Mouse (Mus musculus): ENCODE measurements around the gene Astl. TPM values are rescaled to one million over a fixed set of nuclear protein-coding genes. Genes with fewer than 3 reads are reported as not detected.

Astl gene
- polyA plus RNA-seq, 1 experiment: not detected

- no peak overlapping the region for H3K4me3 ChIP-seq (ENCODE audit: insufficient read depth, low read depth, low read length)
These were observed 7.9 kb downstream of the Astl start for GRCm38 (mm10) chr2:127346334-127346733.

GRCm38 (mm10) chr2:127347147-127347985 lies 8.9 kb downstream of the Astl start:
- TF ChIP-seq CTCF (IDR thresholded peaks at IDR 0.05; ENCODE audit: insufficient read depth, low read depth, low read length) (no peak), POLR2A (IDR thresholded peaks at IDR 0.05; ENCODE audit: insufficient read depth, low read depth, low read length) (no peak)
- 76% methylated on average over 13 of the region's 13 CpGs for WGBS
- no peaks in the 10 kb centered on the region for H3K4me1 ChIP-seq (ENCODE audit: control insufficient read depth, insufficient read depth, low read length)

More at GRCm38 (mm10) chr2:127346334-127346733, 7.9 kb downstream of the Astl start:
- H3K27ac ChIP-seq (ENCODE audit: insufficient read depth, low read depth, low read length): no peak overlapping the region
- TF ChIP-seq CTCF (IDR thresholded peaks at IDR 0.05; ENCODE audit: insufficient read depth, low read depth, low read length): no peak
- no peak for TF ChIP-seq POLR2A (IDR thresholded peaks at IDR 0.05; ENCODE audit: insufficient read depth, low read depth, low read length)
- no peaks in the 10 kb centered on the region for H3K4me1 ChIP-seq (ENCODE audit: control insufficient read depth, insufficient read depth, low read length)
- WGBS: 73% methylated on average over 1 of the region's 1 CpGs

GRCm38 (mm10) chr2:127353881-127354280 lies 15.4 kb downstream of the Astl start:
- Histone ChIP-seq H3K4me3 (ENCODE audit: insufficient read depth, low read depth, low read length) (no peak overlapping the region), H3K4me1 (ENCODE audit: control insufficient read depth, insufficient read depth, low read length) (no peaks in the 10 kb centered on the region), H3K27ac (ENCODE audit: insufficient read depth, low read depth, low read length) (no peak overlapping the region)
- 84% methylated on average over 4 of the region's 4 CpGs for WGBS
- TF ChIP-seq CTCF (IDR thresholded peaks at IDR 0.05; ENCODE audit: insufficient read depth, low read depth, low read length) (no peak), POLR2A (IDR thresholded peaks at IDR 0.05; ENCODE audit: insufficient read depth, low read depth, low read length) (no peak)

More at GRCm38 (mm10) chr2:127347147-127347985, 8.9 kb downstream of the Astl start:
- no peak overlapping the region for H3K27ac ChIP-seq (ENCODE audit: insufficient read depth, low read depth, low read length)
- H3K4me3 ChIP-seq (ENCODE audit: insufficient read depth, low read depth, low read length): no peak overlapping the region

GRCm38 (mm10) chr2:127362459-127363281 lies 24.2 kb downstream of the Astl start, which contains the start of gene Adra2b:
Gene Adra2b (plus strand): TSS chr2:127363208.
- peaks cover 17% of the 10 kb centered on the region for H3K4me1 ChIP-seq (ENCODE audit: control insufficient read depth, insufficient read depth, low read length)
- H3K4me3 ChIP-seq (ENCODE audit: insufficient read depth, low read depth, low read length): peak within 1 kb of the TSS; percentile 28
- under 1% methylated on average over 47 of the region's 49 CpGs for WGBS
- H3K27ac ChIP-seq (ENCODE audit: insufficient read depth, low read depth, low read length): no peak within 1 kb of the TSS
- TF ChIP-seq POLR2A (IDR thresholded peaks at IDR 0.05; ENCODE audit: insufficient read depth, low read depth, low read length): no peak
- peak; percentile 89 for TF ChIP-seq CTCF (IDR thresholded peaks at IDR 0.05; ENCODE audit: insufficient read depth, low read depth, low read length)

- no peak for TF ChIP-seq POLR2A (IDR thresholded peaks at IDR 0.05; ENCODE audit: insufficient read depth, low read depth, low read length)
- no peak for TF ChIP-seq CTCF (IDR thresholded peaks at IDR 0.05; ENCODE audit: insufficient read depth, low read depth, low read length)
- WGBS: 1% methylated on average over 28 of the region's 28 CpGs
- Histone ChIP-seq H3K27ac (ENCODE audit: insufficient read depth, low read depth, low read length) (no peak overlapping the region), H3K4me3 (ENCODE audit: insufficient read depth, low read depth, low read length) (peak overlapping the region; percentile 28), H3K4me1 (ENCODE audit: control insufficient read depth, insufficient read depth, low read length) (peaks cover 17% of the 10 kb centered on the region)
These were observed 24.8 kb downstream of the Astl start for GRCm38 (mm10) chr2:127363282-127363652.

- Histone ChIP-seq H3K4me3 (ENCODE audit: insufficient read depth, low read depth, low read length) (0 out of 2 replicates have a peak overlapping the region, but pooled peaks have one; percentile 28), H3K4me1 (ENCODE audit: control insufficient read depth, insufficient read depth, low read length) (peaks cover 17% of the 10 kb centered on the region), H3K27ac (ENCODE audit: insufficient read depth, low read depth, low read length) (no peak overlapping the region)
- 5% methylated on average over 20 of the region's 20 CpGs for WGBS
- no peak for TF ChIP-seq POLR2A (IDR thresholded peaks at IDR 0.05; ENCODE audit: insufficient read depth, low read depth, low read length)
- no peak for TF ChIP-seq CTCF (IDR thresholded peaks at IDR 0.05; ENCODE audit: insufficient read depth, low read depth, low read length)
These were observed 25.3 kb downstream of the Astl start for GRCm38 (mm10) chr2:127363696-127364095.

- TF ChIP-seq POLR2A (IDR thresholded peaks at IDR 0.05; ENCODE audit: insufficient read depth, low read depth, low read length) (no peak), CTCF (IDR thresholded peaks at IDR 0.05; ENCODE audit: insufficient read depth, low read depth, low read length) (no peak)
- Histone ChIP-seq H3K4me3 (ENCODE audit: insufficient read depth, low read depth, low read length) (no peak overlapping the region), H3K4me1 (ENCODE audit: control insufficient read depth, insufficient read depth, low read length) (peaks cover 17% of the 10 kb centered on the region), H3K27ac (ENCODE audit: insufficient read depth, low read depth, low read length) (no peak overlapping the region)
- 23% methylated on average over 8 of the region's 8 CpGs for WGBS
These were observed 26.0 kb downstream of the Astl start for GRCm38 (mm10) chr2:127364452-127364851.

- H3K4me3 ChIP-seq (ENCODE audit: insufficient read depth, low read depth, low read length): no peak overlapping the region
- TF ChIP-seq CTCF (IDR thresholded peaks at IDR 0.05; ENCODE audit: insufficient read depth, low read depth, low read length) (no peak), POLR2A (IDR thresholded peaks at IDR 0.05; ENCODE audit: insufficient read depth, low read depth, low read length) (no peak)
- 82% methylated on average over 10 of the region's 10 CpGs for WGBS
- no peak overlapping the region for H3K27ac ChIP-seq (ENCODE audit: insufficient read depth, low read depth, low read length)
- H3K4me1 ChIP-seq (ENCODE audit: control insufficient read depth, insufficient read depth, low read length): peaks cover 36% of the 10 kb centered on the region
These were observed 28.8 kb downstream of the Astl start for GRCm38 (mm10) chr2:127367126-127367820.
